Mouse (Mus musculus): ENCODE measurements at regions not wholly inside any gene's neighbourhood (a gene's known extent, or its start where the extent isn't known, plus 50 kb on each side); places are given as distances from the start of the nearest gene placed in this dataset.

DNA sequence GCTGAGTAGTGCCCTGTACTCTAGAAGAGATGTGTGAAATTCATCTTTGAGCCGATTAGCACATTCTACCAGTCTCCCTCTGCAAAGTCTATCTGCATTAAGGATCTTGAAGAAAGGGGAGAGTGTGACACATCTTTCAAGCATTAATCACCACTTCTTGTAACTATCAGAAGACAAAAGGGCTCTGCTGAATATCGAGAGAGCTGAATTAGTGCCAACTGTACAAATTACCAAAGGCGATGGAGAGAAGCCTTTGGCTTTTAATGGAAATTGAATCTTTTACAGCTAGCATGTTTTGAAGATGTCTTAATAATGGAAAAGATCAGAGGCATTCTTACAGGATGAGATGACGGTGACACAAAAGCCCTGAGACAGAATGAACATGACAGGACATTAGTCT is 97.2 kb upstream of the Pam start:
- no peak for DNase-seq

GRCm38 (mm10) chr1:98192044-98192484 is 96.6 kb upstream of the Pam start:
- DNase-seq: no peak

DNA sequence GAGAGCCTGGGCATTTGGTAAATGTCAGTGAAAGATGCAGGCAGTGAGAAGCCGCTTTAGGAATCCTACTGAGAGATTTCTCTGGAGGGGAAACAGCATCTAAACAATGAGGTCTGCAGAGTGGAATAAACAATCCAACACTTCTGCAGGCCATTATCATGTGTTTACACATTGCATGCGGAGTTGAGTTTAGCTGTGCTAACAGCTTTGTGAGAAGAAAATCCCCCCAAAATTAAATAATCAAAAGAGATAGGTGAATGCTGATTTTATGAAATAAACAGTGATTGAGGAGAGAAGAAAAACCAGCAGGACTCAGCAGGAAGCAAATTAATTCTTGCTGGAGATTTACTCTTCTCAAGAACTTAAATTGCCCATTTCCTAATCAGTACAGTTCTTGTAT is 95.9 kb upstream of the Pam start:
- no peak for DNase-seq

DNA sequence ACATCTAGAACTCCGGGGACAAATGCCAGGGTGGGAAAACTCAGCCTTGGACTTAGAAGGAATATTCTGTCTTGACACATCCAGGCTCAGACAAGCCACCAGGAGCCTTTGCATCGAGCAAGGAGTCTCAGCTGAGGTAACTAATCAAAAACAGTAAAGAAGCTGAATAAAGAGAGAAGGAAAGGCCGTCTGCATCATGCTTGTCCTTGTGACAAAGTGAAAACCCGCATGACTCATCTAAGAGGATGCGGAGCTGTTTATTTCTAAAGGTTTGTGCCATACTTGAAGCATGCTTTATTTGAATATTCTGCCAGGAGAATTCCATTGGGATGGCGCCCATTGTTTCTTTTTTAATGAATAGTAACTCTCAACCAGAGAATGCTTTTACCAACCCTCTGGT is 95.3 kb upstream of the Pam start:
- DNase-seq: no peak

- DNase-seq: peak; percentile 36
These were observed 94.6 kb upstream of the Pam start for GRCm38 (mm10) chr1:98189991-98190471.

- DNase-seq: no peak
These were observed 84.9 kb upstream of the Pam start for GRCm38 (mm10) chr1:98180372-98180771.

- DNase-seq: peak; percentile 15
These were observed 83.6 kb upstream of the Pam start for GRCm38 (mm10) chr1:98179030-98179429.

- DNase-seq: no peak
These were observed 79.3 kb upstream of the Pam start for GRCm38 (mm10) chr1:98174811-98175132.

DNA sequence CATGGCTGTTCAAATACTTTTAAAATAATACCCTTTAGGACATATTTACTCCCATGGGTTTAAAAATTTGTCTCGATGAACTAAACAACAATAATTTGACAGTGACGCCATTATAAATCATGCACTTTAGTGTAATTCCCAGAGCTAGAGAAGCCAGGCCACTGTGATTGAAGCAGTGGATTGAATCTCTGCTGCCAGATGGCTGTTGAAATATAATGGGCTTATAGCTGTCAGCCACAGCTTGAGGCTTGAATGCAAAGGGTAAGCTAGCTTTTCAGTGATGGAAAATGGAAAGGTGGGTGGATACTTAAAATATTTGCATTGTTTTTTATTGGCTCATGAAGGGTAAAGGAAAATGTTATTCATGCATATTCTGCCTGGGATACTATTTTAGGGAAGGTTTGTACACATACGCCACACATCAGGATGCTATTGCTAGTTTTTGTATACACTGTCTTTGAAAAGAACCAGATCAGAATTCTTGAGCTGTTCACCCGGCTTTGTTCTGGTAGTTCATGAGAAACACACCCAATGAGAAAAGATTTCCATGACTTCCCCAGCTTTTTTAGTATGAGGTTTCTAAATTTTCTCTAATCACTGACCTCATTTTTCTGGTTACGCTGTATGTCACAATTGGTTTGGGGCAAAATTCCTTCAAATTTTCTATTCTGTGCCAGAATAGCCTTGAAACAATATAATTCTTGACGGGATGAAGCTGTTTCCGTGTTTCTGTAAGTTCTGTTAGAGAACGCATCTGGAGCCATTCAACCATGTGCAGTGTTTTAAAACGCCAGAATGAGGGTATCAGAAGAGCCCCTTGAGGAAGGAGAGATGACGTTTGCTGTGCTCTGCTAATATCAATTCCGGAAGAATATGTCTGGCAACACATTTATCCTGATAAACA is 78.7 kb upstream of the Pam start:
- no peak for DNase-seq

- no peak for DNase-seq
These were observed 78.0 kb upstream of the Pam start for GRCm38 (mm10) chr1:98173431-98173830.

DNA sequence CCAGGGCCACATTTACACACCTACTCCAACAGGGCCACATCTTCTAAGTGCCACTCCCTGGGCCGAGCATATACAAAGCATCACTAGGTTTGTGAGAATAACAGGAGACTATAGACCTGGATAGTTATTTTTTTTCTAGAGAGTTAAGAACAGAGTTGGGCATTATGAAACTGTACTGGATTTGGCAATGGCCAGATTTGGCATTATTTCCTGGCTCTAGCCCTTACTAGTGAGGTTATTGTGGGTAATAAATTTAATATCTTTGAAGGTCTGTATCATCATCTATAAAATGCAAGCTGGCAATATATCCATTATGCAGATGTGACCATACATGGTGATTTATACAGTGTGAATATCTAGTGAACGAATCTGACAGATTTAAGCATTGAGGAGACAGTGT is 75.8 kb upstream of the Pam start:
- no peak for DNase-seq

- no peak for DNase-seq
These were observed 73.9 kb upstream of the Pam start for GRCm38 (mm10) chr1:98169352-98169751.

DNA sequence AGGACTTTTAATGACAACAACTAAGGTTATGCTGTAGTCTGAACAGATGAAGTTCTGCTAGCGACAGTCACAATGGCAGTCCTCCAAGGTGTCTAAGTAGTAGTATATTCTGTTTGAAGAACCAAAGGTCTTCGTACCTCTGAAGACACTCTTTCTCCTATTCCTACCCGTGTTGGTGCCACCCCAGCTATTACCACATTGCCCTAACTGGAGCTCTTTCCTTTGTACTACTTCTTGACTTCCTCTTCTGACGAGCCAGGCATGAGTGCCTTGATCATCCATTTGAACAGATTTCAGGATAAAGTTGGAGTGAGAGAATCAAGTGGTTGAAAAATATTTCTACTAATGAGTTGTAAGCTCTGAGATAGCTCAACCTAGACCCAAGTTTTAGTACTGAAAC is 72.4 kb upstream of the Pam start:
- DNase-seq: no peak

GRCm38 (mm10) chr1:98162639-98162927 is 67.1 kb upstream of the Pam start:
- no peak for DNase-seq

DNA sequence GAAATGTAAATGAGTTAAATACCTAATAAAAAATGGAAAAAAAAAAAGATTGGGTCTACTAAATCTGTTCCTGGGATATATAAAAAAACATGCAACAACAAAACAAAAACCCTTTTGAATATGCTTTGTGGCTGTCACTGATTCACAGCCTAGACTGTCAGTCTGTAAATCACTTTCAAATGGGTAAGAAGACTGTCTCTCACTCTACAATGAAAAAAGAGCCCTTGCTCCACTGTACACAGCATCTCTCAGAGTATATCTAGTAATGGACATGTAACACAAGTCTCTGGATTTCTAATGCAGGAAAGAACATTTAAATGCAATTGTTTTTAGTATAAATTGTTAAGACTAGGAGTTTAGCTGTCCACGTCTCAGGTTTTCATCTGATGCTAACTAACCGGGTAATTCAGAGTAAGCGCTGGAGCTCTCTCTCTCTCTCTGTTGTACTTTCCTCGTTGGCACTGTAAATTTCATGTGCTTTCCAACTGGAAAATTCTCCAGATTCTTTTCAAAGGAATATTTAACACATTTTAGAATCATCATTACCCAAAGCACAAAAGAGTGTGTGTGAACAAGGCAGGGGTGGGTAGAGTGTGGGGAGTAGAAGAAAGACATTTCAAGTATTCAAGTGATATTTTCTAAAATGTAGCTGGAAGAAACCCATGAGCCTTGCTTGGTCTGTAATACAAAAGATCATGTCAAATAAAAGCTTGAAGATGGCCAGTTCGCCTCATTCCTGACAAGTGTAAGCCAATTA is 66.6 kb upstream of the Pam start:
- no peak for DNase-seq

DNA sequence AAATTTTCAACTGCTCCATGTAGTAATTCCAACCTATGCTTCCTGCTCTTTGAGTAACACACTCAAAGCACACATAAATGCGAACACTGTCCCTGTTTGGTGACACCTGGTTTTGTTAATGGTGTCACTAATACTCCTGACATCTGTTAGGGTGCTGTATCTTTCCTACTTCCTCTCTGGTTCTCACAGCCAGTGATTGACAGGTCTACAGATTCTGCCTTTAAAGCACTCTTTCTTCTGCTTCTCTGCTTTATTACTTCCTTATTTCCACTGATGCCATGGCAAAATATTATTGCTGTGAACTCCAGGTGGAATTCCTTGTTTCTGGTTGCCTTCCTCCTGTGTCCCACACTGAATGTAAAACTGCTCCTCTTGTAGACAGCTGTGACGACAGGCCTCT is 63.5 kb upstream of the Pam start:
- DNase-seq: no peak

- no peak for DNase-seq
These were observed 51.9 kb upstream of the Pam start for GRCm38 (mm10) chr1:98147361-98147760.

All from cerebellum, adult 9-10 months (tissue).